Mouse (Mus musculus) liver, embryonic 14.5 days (tissue): ENCODE measurements around the gene Neurod4.

Experiments
- CTCF ChIP-seq: IDR thresholded peaks from 2 replicates; pipeline ENCODE4 v1.5.1; 2016; ENCODE audit warnings: antibody characterized with exemption, low read depth, control low read depth
- EP300 ChIP-seq: IDR thresholded peaks from 2 replicates; pipeline ENCODE4 v1.6.1; 2016; ENCODE audit warnings: antibody characterized with exemption, low read depth

DNA sequence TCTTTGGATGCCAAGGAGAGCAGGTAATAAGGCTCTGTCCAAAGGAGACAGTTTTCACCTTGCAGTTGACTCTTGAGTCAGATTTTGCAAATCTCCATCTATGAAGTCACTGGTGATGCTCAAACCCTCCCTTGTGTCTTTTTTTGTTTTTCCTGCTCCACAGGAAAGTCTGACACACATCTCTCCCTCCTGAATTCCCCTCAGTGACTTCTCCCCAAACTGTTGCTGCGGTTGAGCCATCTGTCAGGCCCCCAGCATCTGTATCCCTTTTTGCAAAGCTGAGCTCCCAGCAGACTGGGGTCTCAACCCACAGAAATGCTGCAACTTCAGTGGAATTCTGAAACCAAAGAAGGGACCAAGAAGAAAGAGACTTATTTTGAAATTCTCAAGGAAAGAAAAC is 47.9 kb downstream of the Neurod4 start:
- no peak for TF ChIP-seq CTCF
- no peak for TF ChIP-seq EP300
